Mouse (Mus musculus) myocyte (in vitro differentiated cells): ENCODE data around the gene Slc25a28.

Source experiments
- CEBPB ChIP-seq: IDR thresholded peaks from 2 replicates; pipeline ENCODE4 v1.6.1; 2011; ENCODE audit warnings: mild to moderate bottlenecking, moderate library complexity; ENCODE audit not compliant: poor library complexity, insufficient read depth, severe bottlenecking
- E2F4 ChIP-seq: IDR thresholded peaks from one replicate; pipeline ENCODE4 v1.6.1; 2011; ENCODE audit warnings: mild to moderate bottlenecking, control low read depth, moderate library complexity; ENCODE audit not compliant: insufficient read depth
- MAX ChIP-seq: IDR thresholded peaks from one replicate; pipeline ENCODE4 v1.6.1; 2011; ENCODE audit warnings: low read depth, mild to moderate bottlenecking, control low read depth
- MYOD1 ChIP-seq, 3 experiments: IDR thresholded peaks; one replicate each; pipeline ENCODE4 v1.6.1; 2011; ENCODE audit warnings: control low read depth in 2 of 3, low read depth in 2 of 3, mild to moderate bottlenecking in 2 of 3, moderate library complexity in 1 of 3; ENCODE audit not compliant: insufficient read length in 2 of 3, control insufficient read depth in 1 of 3
- POLR2A ChIP-seq: IDR thresholded peaks from one replicate; pipeline ENCODE4 v1.6.1; 2011; ENCODE audit warnings: low read depth, mild to moderate bottlenecking, control low read depth, moderate library complexity; ENCODE audit not compliant: insufficient read length
- POLR2AphosphoS2 ChIP-seq: IDR thresholded peaks from one replicate; pipeline ENCODE4 v1.6.1; 2011; ENCODE audit warnings: low read depth, control low read depth; ENCODE audit not compliant: insufficient read length
- REST ChIP-seq: IDR thresholded peaks from one replicate; pipeline ENCODE4 v1.6.1; 2011; ENCODE audit warnings: mild to moderate bottlenecking, control low read depth, moderate library complexity; ENCODE audit not compliant: insufficient read depth, insufficient read length
- SRF ChIP-seq: IDR thresholded peaks from one replicate; pipeline ENCODE4 v1.6.1; 2011; ENCODE audit warnings: low read depth; ENCODE audit not compliant: control insufficient read depth, insufficient read length
- USF1 ChIP-seq: IDR thresholded peaks from one replicate; pipeline ENCODE4 v1.6.1; 2011; ENCODE audit warnings: low read depth, mild to moderate bottlenecking, control low read depth, moderate library complexity

DNA sequence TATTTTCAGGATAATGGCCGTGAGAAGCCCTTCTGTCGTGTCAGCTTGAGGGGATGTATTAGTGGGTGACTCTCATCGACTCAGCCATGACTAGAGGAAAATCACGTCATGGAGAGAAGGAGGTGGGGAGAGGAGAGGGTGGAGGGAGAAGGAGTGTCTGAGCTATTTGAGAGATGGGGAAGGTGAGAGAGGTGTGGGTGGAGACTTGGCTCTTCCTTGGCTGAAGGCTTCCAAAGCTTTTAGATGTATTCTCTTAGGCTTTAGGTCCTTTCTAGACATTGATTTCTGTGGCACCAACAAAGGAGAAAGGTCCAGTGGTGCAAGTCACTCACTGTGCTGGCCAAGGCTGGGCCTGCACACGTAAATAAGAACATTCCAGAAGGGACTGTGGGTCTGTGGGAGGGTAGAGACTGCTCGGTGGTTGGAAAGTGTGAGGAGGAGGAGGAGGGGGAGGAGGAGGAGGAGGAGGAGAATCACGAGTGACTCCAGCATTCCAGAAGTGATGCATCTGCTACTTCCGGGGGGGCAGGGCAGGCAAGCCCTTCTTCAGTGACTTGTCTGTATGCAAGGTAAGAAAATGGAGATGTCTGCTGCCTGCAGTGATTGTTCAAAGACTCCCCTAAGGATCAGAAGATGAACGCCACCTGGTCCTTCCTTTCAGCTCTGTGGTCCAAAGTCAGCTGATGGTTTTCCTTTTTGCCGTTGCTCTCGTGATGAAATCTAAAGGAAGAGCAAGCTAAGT is 24.5 kb upstream of the Slc25a28 start:
- no peak for TF ChIP-seq POLR2AphosphoS2
- TF ChIP-seq CEBPB: no peak
- TF ChIP-seq POLR2A: no peak
- TF ChIP-seq SRF: no peak
- no peak for TF ChIP-seq MAX
- TF ChIP-seq E2F4: no peak
- TF ChIP-seq MYOD1 (IDR thresholded peaks at IDR 0.05; ENCODE audit: control insufficient read depth in 1 of 3, insufficient read length in 2 of 3, low read depth in 2 of 3): no peak
- TF ChIP-seq REST: no peak
- no peak for TF ChIP-seq USF1
